Mouse (Mus musculus): Measurements from ENCODE around the gene Mrpl36.

The Mrpl36 gene

DNA sequence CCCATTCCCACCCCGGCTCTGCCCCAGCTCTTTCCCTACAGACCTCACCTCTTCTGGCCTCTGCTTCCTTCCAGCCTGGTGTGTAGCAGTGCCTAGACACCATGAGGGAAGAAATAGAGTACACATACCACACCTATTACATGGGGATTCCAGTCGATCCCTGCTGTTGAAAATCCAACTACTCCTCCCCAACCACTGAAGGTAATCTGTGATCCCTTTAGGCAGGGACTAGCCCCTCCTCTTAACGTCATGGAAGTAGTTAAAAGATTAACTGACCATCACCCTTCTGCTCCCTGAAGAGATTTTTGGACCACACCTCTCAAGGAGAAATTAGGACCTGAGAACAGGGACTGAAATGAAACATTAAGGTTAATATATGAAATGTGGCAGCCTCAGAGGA lies 18.9 kb downstream of the Mrpl36 start:
- no peak for DNase-seq

DNA sequence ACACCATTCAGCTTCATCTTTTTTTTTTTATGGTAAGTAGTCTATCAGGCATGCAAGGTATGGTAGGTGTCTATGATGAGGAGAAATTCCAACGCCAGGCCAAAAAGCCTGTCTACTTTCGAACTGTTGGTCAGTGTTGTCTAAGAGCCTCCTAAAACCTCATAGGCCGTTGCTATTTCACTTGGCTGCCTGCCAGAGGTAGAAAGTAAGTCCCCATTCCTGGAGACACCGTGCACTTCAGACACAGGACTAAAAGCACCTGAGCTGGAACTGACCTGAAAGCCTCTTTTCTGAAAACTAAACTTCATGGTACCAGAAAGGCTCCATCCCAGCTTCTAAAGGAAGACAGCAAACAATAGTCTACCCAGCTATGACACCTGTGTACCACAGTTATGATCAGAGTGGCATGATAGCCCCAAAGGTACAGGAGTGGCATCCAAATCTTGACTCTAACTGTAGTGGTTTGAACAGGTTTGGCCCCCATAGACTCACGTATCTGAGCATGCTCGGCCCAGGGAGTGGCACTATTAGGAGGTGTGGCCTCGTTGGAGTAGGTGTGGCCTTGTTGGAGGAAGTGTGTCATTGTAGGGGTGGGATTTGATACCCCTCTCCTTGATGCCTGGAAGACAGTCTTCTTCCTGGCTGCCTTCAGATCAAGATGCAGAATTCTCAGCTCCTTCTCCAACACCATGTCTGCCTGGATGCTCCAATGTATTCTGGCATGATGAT lies 19.8 kb downstream of the Mrpl36 start:
- DNase-seq, result no peak

DNA sequence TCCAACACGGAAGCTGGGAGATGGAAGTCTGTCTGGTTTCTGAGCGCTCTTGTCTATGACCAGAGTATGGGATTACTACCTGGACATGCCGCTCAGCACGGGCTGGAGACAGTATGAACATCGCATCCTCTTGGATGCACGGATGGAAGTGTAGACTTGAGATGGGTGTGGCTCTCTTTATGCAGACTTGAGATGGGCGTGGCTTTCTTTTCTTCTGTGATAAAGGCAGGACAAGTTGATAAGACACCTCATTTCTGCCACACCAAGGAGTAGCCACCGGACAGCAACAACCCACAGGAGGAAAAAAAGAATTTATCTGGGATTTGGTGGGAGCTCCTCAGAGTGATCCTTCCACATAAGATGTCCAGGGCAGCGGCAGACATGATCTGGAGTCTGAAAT lies 22.4 kb downstream of the Mrpl36 start:
- no peak for DNase-seq

DNA sequence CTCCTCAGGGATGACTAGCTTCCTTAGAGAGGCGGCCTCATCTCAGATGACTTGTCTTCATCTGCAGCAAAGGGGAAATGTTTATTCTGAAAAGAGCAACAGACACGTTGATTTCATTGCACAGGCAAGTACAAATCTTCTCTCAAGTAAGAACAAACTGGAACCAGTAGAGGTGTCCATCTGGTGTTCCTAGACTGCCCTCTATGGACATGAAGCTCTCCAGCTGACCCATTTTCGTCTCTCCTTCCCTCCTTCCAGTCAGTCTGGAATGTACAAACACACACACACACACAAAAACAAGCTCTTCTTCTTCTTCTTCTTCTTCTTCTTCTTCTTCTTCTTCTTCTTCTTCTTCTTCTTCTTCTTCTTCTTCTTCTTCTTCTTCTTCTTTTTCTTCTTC lies 23.6 kb downstream of the Mrpl36 start:
- DNase-seq, result peak in 1 of 2 experiments; percentile 39

DNA sequence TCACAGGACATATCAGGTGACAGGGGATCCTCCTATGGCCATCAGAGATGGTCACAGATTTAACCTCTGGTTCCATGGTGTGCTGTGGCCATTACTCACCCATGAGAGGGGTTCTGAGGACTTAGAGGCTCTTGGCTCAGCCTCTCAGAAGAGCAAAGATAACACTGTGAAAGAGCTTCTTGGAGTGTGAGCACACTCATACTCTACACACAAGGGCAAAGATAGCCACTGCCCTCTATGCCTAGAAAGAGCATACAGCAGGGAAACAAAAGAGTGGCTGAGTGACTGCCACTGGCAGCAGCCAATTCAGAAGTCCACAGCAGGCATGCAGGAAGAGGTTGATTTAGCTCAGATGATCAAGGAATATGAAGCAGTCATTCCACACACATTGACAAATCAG lies 24.2 kb downstream of the Mrpl36 start:
- DNase-seq, result no peak

DNA sequence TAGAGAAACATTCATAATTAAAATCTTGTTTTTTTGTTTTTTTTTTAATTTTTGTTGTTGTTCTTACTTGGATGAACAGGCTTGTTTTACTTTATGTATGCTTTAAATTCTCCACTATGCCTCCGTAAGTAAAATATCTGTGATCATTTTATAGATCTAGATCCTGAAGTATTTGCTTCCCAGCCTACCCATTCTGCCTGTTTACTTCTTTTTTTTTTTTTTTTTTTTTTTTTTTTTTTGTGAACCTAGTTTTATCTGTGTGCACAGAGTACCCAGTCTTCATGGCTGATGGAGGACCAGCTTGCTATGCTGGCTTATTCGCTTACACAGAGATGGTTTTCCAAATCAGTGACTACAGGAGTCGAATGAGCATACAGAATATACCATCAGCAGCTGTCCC lies 28.8 kb downstream of the Mrpl36 start:
- DNase-seq, result no peak

DNA sequence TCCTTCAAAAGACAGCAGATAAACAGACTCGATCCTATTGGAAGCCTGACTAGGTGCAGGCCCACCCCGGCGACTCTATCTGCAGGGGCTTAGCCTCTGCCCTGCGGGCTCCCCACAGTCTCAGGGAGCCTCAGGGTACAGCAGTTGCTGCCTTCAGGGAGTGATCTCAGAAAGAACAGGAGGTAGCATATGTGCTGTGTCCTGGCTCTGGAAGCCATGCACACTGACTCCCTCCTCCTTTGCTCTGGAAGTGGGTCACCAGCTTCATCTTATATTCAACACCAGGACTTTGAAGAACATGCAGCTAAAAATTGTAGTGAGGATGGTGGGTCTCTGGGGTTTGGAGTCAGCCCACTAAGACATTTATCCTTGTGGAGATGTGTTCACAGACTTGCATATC lies 45.1 kb downstream of the Mrpl36 start:
- no peak for DNase-seq

DNA sequence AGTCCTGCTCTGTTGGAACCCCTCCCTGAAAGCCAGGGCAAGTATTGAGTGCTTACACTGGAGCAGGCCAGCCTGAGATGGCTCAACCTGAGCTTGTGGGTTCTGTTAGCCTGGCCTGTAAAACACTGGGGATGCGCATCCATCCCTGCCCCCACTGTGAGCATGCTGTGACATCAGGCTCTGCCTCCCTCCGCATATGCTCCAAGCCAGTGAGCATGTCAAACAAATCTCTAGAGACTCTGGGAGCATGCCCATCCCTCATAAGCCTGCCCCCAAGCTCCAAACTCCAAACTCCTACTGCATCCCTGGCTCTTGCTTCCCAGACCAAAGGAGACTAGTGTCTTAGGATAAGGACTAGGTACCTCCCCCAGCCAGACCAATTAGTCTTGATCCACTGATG lies 46.3 kb downstream of the Mrpl36 start:
- DNase-seq, result peak in 1 of 2 experiments; percentile 10

DNA sequence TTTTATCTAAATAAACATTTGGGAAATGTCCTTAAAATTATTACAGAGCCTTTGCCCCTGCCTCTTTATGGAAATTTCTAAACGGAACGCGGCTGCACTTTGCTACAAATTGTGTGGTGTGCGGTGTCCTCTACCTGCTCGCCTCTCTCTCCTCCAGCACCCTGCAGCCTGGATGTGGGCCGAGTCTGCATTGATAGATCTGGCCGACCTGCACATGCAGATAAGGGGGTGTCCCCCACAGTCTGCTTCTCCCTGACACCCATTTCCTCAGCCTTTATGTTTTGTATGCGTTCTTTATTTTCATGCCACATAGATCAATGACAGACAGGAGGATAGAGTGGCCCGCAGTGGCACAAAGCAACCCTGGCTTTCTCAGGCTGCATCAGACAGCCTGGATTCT lies 49.3 kb downstream of the Mrpl36 start:
- no peak for DNase-seq
